Mouse (Mus musculus): ENCODE data around the gene Anxa4. TPM values are rescaled to one million over a fixed set of nuclear protein-coding genes. Genes with fewer than 3 reads are reported as not detected.

Anxa4 gene
- total RNA-seq, 4 experiments from 2014 or later, result 14.2 to 26.6 (median 21.2) TPM

DNA sequence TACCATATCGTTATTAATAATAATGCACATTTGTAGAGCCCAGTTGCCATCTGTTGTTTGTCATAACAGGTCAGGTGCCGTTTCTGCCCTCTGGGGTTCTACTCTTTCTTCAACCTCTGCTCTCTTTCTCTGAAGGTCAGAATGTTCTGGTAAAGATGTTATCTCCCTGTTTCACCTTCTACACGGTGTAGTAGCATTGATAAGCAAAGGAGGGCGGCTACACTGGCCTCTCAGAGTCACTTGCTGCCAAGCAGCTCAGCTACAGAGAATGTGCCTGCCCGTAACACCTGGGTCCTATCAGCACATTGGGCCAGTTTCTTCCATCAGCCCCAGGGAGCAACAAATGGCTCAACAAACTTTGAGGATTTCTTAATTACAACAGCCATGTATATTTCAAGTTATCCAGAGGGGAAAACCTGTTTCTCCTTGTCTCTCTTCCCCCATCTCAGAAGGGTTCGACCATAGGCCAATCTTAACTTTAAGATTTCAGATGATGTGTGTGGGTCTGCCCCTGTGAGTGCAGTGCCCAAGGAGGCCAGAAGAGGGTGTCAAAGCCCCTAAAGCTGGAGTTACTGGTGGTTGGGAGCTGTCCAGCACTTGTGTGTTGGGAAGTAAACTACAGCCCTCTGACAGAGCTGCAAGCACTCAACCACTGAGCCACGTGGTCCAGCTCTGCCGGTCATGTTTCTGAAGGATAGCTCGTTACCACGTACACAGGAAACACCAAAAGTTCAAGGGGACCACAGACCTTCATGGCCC, 39.1 kb downstream of the Anxa4 start:
- DNase-seq (ENCODE audit: low spot score in 2 of 2), result no peak

DNA sequence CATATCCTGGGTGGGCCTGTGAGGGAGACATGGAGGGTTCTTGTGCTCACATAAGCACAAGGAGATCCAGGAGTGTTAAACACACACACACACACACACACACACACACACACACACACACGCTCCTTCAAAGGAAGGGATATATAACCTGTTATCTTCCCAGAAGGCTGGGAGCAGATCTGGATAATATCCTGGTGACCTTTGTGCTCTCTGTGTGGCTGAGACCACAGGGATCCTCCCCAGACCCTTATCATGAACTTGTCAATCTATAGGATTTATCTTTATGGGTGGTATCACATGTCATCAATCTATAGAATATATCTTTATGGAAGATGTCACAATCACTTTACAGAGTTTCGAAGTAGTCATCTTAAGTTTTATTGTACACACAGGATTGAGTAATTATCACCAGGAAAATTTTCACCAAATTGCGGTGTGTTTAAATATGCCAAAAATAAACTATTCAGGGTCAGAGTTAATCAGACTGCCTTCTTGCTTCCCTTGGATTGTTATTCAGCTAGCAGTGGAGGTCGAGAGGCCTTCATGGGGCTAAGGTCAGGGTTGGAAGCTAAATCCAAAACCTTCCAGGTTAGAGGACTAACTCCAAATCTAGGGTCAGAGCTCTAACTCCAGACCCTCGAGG, 40.4 kb downstream of the Anxa4 start:
- DNase-seq (ENCODE audit: low spot score in 2 of 2), result no peak

DNA sequence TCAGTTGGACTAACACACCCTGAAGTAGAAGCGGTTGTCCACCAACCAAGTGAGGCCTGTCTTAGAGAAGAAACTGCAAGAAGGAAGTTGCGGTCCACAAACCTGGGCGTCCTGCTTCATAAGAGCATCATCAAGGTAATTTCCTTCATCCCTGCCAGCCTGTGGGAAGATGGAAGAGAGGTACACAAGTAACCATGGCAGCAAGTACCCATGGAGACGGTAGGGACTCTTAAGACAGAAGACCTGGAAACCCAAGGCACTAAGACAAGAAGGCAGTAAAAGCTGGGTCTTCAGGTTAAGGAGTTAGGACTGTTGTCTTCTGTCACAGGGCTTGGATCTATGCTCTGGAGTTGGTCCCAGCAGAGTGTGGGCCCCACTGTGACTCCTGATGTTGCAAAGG, 42.4 kb downstream of the Anxa4 start:
- DNase-seq (ENCODE audit: low spot score in 2 of 2), result no peak

DNA sequence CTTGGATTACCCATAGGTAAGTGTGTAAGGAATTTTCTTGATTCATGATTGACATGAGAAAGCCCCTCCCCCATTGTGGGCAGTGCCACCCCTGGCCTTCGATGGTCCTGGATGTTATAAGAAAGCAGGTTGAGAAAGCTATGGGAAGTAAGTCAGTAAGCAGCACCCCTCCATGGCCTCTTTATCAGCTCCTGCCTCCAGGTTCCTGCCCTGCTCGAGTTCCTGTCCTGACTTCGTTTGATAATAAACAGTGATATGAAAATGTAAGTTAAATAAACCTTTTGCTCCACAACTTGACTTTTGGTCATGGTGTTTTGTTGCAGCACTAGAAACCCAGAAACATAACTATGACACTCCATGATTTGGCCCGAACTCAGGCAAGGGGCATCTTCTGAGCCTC, 43.6 kb downstream of the Anxa4 start:
- DNase-seq (ENCODE audit: low spot score in 2 of 2), result no peak

DNA sequence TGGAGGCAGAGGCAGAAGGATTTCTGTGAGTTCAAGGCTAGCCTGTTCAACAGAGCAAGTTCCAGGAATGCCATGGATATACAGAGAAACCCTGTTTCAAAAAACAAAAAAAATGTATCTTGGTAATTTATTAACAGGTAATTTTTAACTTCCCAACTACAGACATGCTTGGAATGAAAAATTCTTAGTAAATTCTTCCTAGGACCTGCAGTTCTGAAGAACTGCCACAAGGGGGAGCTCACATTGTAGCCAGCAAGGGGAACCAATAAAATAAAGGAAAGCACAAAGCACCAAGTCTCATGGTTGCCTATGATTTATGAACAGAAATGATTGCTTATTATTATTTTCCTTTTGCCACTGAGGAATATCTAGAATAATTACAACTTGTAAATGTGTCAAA, 46.2 kb downstream of the Anxa4 start:
- DNase-seq (ENCODE audit: low spot score in 2 of 2), result no peak

DNA sequence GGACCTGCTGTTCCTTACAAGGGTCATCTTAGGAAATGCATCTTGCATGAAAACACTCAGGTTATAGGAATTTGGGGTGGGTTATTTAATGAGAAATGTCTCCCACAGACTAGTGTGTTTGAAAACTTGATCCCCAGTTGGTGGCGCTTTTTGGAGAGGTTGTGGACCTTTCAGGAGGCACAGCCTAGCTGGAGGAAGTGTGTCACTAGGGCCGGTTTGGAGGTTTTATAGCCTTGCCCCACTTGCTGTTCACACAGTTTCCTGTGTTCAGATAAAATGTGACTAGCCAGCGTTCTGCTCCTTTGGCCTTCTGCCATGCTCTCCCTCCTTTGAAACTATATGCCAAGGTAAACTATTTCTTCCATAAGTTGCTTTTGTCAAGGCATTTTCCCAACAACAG, 52.7 kb downstream of the Anxa4 start:
- DNase-seq (ENCODE audit: low spot score in 2 of 2), result no peak

DNA sequence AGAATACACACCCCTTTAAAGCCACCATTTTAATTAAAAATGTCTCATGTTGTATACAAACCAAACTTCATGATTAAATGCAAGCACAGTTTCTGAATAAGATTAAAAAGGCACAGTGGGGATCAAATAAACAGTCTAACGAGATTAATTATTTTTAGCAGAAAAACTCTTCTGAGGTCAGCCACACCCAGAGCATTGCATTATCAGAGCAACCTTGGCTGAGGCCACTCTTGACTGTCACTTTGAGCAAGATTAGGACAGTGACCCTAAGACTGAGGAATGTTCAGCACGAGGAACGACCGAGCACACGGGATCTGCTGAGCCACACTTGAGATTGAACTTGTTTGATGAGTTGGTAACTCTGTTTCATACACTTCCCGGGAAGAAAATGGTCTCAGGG, 56.6 kb downstream of the Anxa4 start:
- no peak for DNase-seq (ENCODE audit: low spot score in 2 of 2)

DNA sequence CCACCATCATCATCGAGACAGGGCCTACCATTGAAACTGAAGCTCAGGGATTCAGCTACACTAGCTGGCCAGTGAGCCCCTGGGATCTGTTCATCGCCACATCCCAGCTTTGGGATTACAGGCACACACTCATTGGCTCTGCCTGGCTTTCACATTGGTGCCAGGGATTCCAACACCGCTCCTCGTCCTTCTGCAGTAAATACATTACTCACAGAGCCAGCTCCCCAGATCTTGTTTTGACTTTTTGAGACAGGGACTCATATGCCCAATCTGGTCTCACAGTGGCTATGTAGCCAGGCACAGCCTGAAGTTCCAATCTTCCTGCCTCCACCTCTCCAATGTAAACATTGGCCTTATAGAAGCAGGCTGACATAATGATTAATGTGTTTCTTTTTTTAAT, 57.1 kb downstream of the Anxa4 start:
- no peak for DNase-seq (ENCODE audit: low spot score in 2 of 2)

DNA sequence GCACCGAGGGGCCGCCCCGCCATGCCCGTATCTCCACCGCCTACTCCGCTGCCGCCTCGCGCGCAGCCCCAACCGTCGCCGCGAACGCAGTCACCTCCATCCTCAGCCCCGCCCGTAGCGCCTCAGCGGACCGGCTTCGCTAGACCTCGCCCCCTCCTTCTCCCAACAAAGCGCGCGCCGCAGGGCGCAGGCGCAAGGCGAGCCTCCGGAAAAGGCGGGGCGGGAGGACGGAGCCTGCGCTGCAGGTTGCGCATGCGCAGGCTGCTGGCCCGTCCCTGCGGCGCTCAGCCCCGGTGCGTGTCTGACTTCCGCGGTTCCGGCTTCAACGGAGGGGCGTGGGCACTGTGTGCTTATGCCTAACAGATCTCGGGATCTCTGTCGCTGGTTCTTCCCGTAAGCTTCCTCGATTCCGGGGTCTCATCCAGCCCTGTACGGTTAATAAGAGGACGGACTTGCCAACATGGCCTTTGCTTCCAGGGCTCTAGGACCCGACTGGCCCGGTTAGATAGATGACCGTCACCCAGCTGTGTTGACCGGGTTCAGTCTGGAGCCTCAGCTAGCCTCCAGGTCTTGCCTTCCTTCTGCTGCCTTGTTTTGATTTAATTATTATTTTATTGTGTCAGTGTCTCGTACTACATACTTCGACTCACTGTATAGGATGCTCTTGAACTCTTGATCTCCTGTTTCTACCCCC, 60.1 kb downstream of the Anxa4 start, which contains the start of gene Gmcl1:
Gmcl1 (minus strand) TSS at position 201 of the 694 bp plus-strand sequence.
- peak; percentile 74 to 88 for DNase-seq (ENCODE audit: low spot score in 2 of 2)

DNA sequence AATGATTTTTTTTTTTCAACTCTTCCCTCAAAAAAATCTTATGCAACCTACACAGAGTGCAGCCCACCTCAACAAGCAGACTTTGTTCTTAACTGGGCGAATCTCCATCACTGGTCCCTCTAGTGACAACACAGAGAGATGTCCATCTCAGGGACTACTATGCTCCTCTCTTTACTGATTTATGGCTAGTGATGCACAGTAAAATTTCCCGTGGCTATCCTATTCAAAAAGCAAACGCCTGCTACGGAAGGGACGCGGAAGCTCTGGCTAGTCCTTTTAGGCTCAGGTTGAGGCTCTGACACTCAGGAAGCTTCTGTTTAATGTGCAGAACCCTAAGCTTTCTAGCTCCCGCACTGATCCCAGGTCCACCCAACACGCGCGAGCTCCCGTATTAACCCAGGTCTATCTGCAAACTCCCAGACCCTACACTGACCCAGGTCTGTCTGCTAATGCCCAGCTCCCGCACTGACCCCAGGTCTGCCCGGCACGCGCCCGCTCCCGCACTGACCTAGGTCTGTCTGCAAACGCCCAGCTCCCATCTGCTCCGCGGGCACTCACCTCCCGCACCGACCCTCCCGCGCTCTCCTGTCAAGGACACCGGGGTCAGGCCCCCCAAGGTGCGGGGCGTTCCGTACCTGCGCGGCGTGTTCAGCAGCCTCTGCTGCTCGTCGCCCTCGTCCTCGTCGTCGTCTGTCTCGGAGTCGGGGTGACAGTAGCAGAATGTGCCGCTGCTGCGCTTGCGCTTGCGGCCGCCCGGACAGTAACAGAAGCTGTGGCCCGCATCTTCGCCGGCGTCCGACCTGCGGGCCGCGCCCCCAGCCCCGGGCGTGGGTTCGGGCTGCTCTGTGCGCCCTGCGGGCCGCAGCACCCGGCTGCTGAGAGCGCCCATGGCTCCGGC, 60.9 kb downstream of the Anxa4 start:
- peak; percentile 6 to 11 for DNase-seq (ENCODE audit: low spot score in 2 of 2)

DNA sequence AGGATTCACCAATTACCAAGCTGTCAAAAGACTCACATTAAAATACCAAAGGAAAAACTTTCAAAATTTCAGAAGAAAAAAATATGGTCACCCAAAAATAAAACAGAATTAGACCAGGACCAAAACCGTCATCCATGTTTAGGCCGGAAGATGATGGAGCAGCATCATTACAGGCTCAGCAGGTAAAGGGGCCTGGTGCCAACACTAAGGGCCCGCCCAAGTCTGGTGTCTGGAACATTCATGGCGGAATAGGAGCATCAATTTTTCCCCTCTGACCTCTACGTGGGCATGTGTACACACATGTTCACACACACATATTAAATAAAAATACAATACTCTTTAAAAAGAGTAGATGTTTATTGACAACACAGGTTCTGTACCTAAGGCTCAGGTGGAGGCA, 64.7 kb downstream of the Anxa4 start:
- DNase-seq (ENCODE audit: low spot score in 2 of 2), result no peak

DNA sequence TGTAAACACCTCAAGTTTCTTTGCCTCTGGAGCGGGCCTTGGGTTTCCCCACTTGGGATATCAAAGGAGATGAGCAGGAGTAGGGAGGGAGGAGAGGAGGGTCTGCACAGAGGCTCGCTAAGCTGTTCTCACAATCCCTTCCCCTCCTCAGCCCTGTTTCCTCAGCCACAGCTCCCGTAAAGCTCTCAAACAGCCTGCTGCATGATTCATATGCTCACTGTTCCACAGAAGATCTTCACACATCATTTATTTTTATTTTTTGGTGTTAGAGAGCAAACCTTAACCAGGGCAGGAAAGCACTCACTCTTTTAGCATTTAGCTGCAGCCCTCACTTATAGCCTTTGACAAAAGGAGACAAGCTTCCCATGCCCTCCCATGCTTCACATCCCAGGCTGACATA, 71.4 kb downstream of the Anxa4 start:
- DNase-seq (ENCODE audit: low spot score in 2 of 2), result no peak

DNA sequence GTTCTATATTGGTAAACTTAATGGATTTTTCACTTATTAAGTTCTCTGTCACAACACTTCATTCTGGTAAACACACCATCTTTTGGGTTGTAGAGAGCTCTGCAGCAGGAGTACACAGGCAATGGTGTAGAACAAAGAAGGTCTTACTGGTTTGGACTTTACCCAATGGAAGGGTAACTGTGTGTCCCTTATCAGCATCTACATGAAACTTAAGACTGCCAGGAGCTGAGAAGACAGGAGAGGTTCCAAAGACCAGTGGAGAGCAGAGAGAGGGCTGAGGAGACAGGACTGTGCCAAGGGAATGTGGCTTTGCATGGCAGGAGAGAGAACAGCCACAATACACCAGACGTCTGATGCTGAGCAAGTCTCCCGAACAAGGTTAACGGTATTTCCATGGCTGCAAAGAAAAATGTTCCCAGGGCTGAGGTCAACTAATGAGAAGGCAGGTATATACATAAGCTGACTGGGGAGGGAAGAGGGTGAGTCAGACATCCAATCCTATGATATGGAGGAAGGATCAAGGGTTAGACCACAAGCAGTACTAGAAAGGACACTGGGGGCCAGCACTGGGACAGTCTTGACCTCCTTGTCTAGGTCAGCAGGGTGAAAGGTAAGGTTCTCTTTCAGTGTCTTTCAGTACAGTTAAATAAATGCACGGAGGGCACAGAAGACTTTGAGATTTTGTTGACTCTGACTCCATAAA, 85.2 kb downstream of the Anxa4 start:
- DNase-seq (ENCODE audit: low spot score in 2 of 2), result no peak

DNA sequence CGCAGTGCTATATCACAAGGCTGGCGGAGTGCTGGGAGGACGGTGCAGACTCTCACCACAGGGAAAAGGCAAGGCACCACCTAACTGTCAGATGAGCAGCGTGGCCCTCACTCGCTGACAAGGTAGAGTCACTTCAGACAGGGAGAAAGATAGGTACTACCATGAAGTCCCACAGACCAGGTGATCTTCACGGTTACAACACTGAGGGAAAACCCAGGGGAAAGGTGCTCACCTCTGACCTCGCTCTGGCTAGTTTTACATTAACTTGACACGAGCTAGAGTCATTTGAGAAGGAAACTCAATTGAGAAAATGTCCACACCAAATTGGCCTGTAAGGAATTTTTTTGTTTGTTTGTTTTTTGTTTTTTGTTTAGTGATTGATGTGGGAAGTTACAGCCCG, 90.8 kb downstream of the Anxa4 start:
- DNase-seq (ENCODE audit: low spot score in 2 of 2), result no peak

DNA sequence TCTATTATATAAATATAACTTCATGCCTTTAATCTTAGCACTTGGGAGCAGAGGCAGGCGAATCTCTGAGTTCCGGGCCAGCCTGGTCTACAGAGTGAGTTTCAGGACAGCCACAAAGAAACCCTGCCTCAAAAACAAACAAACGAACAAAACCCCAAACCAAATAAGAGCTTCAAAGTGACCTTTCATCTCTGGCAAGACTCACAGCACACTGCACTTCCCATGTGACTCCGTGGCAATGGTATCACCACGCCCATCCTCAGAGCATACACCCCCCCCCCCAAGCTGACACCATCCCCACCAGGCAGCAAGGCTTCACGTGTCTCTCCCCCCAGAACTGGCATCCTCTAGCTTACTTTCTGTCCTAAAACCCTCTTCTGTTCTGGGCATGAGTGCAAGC, 95.5 kb downstream of the Anxa4 start:
- DNase-seq (ENCODE audit: low spot score in 2 of 2), result no peak

DNA sequence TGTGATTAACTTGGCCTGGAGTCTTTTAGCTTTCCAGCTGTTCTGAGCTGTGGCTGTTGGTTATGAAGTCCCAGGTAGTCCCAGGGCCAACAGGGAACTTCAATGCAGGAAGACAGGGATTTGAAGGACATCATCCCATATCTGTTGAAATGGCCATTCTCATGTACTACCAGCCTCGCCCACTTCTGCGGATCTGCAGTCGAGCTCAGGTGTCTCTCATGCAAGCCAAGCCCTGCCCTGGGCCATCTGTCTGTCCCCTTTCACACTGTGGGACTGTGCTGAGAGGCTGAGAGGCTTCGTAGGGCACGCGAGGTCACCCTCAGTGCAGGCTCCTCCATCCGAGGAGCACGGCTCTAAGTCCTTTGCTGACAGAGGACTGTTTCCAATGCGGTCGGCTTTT, 97.2 kb downstream of the Anxa4 start:
- DNase-seq (ENCODE audit: low spot score in 2 of 2), result no peak

DNA sequence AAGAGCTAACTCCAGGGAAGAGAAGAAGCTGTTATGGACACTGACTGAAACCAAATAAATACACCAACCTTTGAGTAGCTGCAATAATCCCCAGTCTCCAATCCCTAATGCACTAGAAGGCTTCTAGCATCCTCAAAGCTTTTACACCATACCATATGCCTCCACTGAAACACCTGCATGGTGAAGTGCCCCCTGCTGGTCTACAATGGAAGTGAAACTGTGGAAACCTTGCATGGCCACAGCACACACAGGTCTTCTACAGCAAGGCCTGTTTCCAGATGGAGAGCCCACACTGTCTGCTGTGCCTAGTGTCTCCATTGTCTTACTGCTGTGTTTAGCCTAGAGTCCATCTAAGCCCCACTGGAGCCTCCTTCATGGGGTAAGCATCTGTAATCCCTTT, 98.9 kb downstream of the Anxa4 start:
- DNase-seq (ENCODE audit: low spot score in 2 of 2), result peak in 1 of 2 experiments; percentile 13

DNA sequence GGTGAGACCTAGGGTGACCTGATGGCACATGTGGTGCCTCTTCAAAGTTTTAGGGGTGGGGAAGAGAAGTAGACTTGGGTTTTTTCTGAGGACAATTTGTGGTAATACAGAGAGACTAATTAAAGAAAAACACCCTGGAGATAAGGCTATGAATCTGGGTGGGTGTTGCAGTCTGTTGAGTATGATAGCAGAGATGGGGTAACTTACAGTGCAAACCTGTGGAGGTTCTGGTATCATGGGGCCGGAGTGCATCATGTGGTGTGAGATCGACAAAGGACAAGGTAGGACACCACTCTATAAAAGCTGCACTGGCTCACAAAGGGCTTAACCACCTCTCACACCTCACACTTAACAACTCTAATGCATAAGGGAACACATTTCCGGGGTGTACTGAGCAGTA, 103.7 kb downstream of the Anxa4 start:
- DNase-seq (ENCODE audit: low spot score in 2 of 2), result no peak

DNA sequence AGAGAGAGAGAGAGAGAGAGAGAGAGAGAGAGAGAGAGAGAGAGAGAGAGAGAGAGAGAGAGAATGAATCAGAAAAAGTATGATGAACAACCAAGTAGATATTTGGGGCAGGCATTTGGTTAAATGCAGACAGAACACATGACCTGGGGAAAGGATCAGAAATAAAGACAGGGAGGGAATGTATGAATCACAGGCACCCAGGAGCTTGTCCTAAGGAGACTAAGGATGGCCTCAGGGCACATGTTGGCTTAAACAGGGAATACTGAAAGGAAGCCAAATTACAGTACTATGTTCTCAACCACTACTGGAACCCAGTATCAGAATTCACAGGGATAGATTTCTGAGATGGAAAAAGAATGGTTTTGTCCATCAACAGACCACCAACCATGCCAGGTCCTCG, 106.4 kb downstream of the Anxa4 start:
- DNase-seq (ENCODE audit: low spot score in 2 of 2), result no peak
